Mouse (Mus musculus): Measurements from ENCODE around the gene C2cd4c. TPM values are rescaled to one million over a fixed set of nuclear protein-coding genes. Genes with fewer than 3 reads are reported as not detected.

The C2cd4c gene
- polyA plus RNA-seq, 1 experiment from 2014 or later = not detected

GRCm38 (mm10) chr10:79559716-79560115 is 54.1 kb downstream of the C2cd4c start:
- Histone ChIP-seq H3K4me1 (peaks cover 7% of the 10 kb centered on the region; the same call in 1 of the 2 replicates), H3K36me3 (no peaks in the 10 kb centered on the region), H3K4me3 (no peak overlapping the region), H3K27me3 (ENCODE audit: low read depth, poor library complexity, severe bottlenecking) (no peaks in the 10 kb centered on the region), H3K27ac (no peak overlapping the region), H3K9me3 (replicated peaks) (0 out of 2 replicates have a peak, but pooled peaks cover 3% of the 10 kb centered on the region)
- no peak for DNase-seq (ENCODE audit: low spot score)
- 88% methylated on average over 2 of the region's 2 CpGs for WGBS

- no peak overlapping the region for H3K27ac ChIP-seq
- no peak overlapping the region for H3K4me3 ChIP-seq
- 93% methylated on average over 5 of the region's 5 CpGs for WGBS
- H3K4me1 ChIP-seq = peaks cover 26% of the 10 kb centered on the region
- peak; percentile 17 for DNase-seq (ENCODE audit: low spot score)
- H3K27me3 ChIP-seq (ENCODE audit: low read depth, poor library complexity, severe bottlenecking) = no peaks in the 10 kb centered on the region
- no peaks in the 10 kb centered on the region for H3K36me3 ChIP-seq
- no peaks in the 10 kb centered on the region for H3K9me3 ChIP-seq (replicated peaks)
These were observed 56.3 kb downstream of the C2cd4c start for GRCm38 (mm10) chr10:79557496-79557895.

- peak; percentile 19 for DNase-seq (ENCODE audit: low spot score)
- H3K4me1 ChIP-seq = peaks cover 30% of the 10 kb centered on the region
- H3K4me3 ChIP-seq = no peak overlapping the region
- no peaks in the 10 kb centered on the region for H3K36me3 ChIP-seq
- no peak overlapping the region for H3K27ac ChIP-seq
- WGBS = 90% methylated on average over 5 of the region's 5 CpGs
- no peaks in the 10 kb centered on the region for H3K9me3 ChIP-seq (replicated peaks)
- no peaks in the 10 kb centered on the region for H3K27me3 ChIP-seq (ENCODE audit: low read depth, poor library complexity, severe bottlenecking)
These were observed 56.9 kb downstream of the C2cd4c start for GRCm38 (mm10) chr10:79556951-79557350.

Other genes with a start within 250 kb of the C2cd4c start
- not detected in 2 replicates for gene Vmn2r83, start 145.3 kb downstream of the C2cd4c start, polyA plus RNA-seq (2016; fragmentation: Nextera tagmentation; extraction: Ambion mirVana)
- 26.6 and 29.3 TPM in 2 replicates for gene Plpp2, start 80.2 kb downstream of the C2cd4c start, polyA plus RNA-seq (2016; fragmentation: Nextera tagmentation; extraction: Ambion mirVana)
- gene Mier2, start 58.8 kb downstream of the C2cd4c start, polyA plus RNA-seq (2016; fragmentation: Nextera tagmentation; extraction: Ambion mirVana) = 71.3 and 79.8 TPM in 2 replicates
- gene Theg, start 26.7 kb downstream of the C2cd4c start, polyA plus RNA-seq (2016; fragmentation: Nextera tagmentation; extraction: Ambion mirVana) = not detected in 2 replicates
- gene Shc2, start 23.9 kb upstream of the C2cd4c start, polyA plus RNA-seq (2016; fragmentation: Nextera tagmentation; extraction: Ambion mirVana) = 7.8 and 8.6 TPM in 2 replicates
- not detected in 2 replicates for gene Odf3l2, start 31.7 kb upstream of the C2cd4c start, polyA plus RNA-seq (2016; fragmentation: Nextera tagmentation; extraction: Ambion mirVana)
- 3.7 and 6.4 TPM in 2 replicates for gene Madcam1, start 50.5 kb upstream of the C2cd4c start, polyA plus RNA-seq (2016; fragmentation: Nextera tagmentation; extraction: Ambion mirVana)
- gene Tpgs1, start 55.3 kb upstream of the C2cd4c start, polyA plus RNA-seq (2016; fragmentation: Nextera tagmentation; extraction: Ambion mirVana) = 68.0 and 73.0 TPM in 2 replicates
- gene Cdc34, start 68.2 kb upstream of the C2cd4c start, polyA plus RNA-seq (2016; fragmentation: Nextera tagmentation; extraction: Ambion mirVana) = 209 and 259 TPM in 2 replicates
- gene Gzmm, start 75.0 kb upstream of the C2cd4c start, polyA plus RNA-seq (2016; fragmentation: Nextera tagmentation; extraction: Ambion mirVana) = 0.76 and 0.94 TPM in 2 replicates
- gene Bsg, start 90.5 kb upstream of the C2cd4c start, polyA plus RNA-seq (2016; fragmentation: Nextera tagmentation; extraction: Ambion mirVana) = 642 and 664 TPM in 2 replicates
- gene Hcn2, start 102.6 kb upstream of the C2cd4c start, polyA plus RNA-seq (2016; fragmentation: Nextera tagmentation; extraction: Ambion mirVana) = 0.04 TPM in 1 of 2 replicates, not detected in the other
- 58.6 and 61.2 TPM in 2 replicates for gene Polrmt, start 132.6 kb upstream of the C2cd4c start, polyA plus RNA-seq (2016; fragmentation: Nextera tagmentation; extraction: Ambion mirVana)
- 0.28 and 0.65 TPM in 2 replicates for gene Fgf22, start 141.1 kb upstream of the C2cd4c start, polyA plus RNA-seq (2016; fragmentation: Nextera tagmentation; extraction: Ambion mirVana)
- gene Rnf126, start 152.9 kb upstream of the C2cd4c start, polyA plus RNA-seq (2016; fragmentation: Nextera tagmentation; extraction: Ambion mirVana) = 141 and 151 TPM in 2 replicates
- 1.8 and 2.3 TPM in 2 replicates for gene Fstl3, start 163.2 kb upstream of the C2cd4c start, polyA plus RNA-seq (2016; fragmentation: Nextera tagmentation; extraction: Ambion mirVana)
- 0.19 TPM in 1 of 2 replicates, not detected in the other for gene Prss57, start 176.9 kb upstream of the C2cd4c start, polyA plus RNA-seq (2016; fragmentation: Nextera tagmentation; extraction: Ambion mirVana)
- 121 and 126 TPM in 2 replicates for gene Palm, start 179.5 kb upstream of the C2cd4c start, polyA plus RNA-seq (2016; fragmentation: Nextera tagmentation; extraction: Ambion mirVana)
- 0.60 TPM in 1 of 2 replicates, not detected in the other for gene Misp, start 207.0 kb upstream of the C2cd4c start, polyA plus RNA-seq (2016; fragmentation: Nextera tagmentation; extraction: Ambion mirVana)
- gene Ptbp1, start 240.4 kb upstream of the C2cd4c start, polyA plus RNA-seq (2016; fragmentation: Nextera tagmentation; extraction: Ambion mirVana) = 485 and 494 TPM in 2 replicates